Mouse (Mus musculus) CD4-positive, CD25-positive, alpha-beta regulatory T cell, adult 2 months (primary cell): ENCODE measurements around the gene Rhag.
A peak's percentile ranks its signal among the peaks of the same experiment; 100 is the strongest.

ENCODE experiments used
- DNase-seq: peaks from one replicate; pipeline ENCODE4 v3.0.0-alpha.2; 2012; ENCODE audit warnings: low read depth, low spot score

The Rhag gene

DNA sequence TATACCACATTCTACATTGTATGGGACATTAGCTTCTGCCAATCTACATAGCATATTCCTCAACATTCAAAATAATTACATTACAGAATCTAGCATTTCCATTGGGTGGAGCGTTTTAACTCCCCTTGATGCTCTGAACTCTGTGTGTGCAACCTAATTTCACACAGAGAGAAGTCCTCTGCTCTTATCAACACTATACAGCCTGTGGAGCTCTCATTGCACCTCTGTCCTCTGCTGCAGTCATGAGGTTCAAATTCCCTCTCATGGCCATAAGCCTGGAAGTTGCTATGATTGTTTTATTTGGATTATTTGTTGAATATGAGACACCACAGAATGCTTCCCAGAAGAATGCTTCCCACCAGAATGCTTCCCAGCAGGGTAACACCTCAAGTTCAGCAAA lies at the start of gene Rhag:
Rhag (plus strand) TSS at position 193 of the 400 bp plus-strand sequence.
- DNase-seq, result no peak

DNA sequence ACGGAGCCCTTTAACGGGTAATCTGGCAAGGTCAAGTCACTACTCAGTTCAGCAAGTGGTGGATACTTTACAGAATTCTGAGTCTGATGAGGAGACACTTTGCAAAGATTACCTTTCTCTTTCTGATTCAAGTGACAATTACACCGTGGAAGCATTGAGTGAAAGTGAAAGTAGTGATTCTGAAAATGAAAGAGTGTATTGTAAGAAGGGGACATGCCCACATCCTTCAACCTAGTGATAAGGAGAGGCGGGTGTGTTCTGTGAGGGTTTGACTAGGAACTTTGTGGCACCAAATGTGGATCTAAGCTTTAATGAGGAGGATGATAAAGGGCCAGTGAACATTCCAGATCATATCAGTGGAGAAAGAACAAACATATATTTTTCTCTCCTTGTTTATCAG lies 47.3 kb upstream of the Rhag start:
- DNase-seq, result no peak

DNA sequence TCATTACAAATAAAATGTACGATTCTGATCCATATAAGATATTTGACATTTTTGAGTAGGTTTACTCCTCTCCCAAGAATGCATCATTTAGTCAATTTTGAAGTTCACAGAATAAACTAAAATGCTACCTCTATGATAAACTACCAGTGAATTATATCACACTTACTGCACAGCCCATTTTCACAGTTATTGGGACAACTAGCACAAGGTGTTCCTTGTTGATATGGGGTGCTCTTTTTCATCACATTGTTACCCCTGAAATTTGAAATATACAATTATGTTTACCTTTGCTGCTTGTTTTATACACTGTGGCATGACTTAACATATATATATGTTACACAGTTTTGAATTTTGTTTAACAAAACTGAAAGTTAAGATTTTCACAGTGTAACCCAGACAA lies 43.8 kb upstream of the Rhag start:
- DNase-seq, result no peak

DNA sequence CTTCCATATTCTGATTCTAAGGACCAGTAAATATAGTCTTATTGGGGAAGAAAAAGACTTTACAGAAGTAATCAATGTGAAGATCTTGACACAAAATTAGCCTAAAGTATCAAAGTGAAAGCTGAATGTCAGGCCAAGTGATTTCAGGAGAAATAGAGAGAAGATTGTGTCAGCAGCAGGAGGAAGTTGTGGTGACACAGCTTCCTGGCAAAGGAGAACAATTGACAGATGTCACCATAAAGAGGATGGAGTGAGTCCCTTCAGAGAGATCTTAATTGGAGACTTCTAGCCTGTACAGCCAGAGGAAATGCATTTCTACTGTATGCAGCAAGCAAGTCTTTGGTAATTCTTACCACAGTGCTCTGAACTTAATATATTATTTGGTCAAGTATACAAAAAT lies 21.0 kb upstream of the Rhag start:
- no peak for DNase-seq

DNA sequence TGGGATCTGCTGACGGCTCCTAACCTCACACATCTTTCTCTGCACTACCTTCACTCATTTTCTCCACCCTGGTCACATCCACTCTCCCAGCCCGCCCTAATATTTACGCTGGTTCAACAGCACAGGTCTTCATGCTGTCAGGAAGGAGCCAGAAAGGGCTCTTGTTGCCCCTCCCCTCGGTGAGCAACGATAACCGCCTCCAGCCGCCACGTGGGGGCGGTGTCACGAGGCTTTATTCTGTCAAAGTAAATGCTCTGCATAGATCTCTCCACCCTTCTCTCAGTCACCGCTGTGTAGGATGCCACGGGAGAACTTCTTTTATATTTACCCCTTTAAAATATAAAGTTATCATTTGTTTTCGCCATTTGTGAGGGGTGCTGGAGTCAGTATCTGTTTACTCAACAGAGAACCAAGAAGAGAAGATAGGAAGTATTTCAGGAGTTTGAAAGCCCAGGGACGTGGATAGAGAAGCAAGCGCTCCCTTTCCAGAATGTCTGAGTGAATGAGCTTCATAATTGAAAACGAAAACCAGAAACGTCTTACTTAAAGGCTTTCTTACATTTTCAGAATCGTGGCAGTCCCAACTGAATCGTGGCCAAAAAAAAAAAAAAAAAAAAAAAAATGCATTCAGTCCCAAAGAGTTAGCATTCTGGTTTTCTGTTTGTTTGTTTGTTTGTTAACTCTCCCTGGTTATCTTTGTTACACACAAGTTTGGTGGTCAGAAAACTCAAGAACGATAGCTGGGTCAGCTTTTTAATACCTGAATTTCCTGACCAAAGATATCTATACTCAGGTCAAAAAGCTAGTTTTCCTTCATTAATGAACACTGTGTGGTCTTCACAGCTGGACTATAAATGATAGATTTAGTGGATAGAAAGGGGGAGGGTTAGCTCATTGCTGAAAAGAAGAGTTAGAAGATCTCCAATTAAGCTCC lies 16.7 kb upstream of the Rhag start:
- DNase-seq, result no peak

DNA sequence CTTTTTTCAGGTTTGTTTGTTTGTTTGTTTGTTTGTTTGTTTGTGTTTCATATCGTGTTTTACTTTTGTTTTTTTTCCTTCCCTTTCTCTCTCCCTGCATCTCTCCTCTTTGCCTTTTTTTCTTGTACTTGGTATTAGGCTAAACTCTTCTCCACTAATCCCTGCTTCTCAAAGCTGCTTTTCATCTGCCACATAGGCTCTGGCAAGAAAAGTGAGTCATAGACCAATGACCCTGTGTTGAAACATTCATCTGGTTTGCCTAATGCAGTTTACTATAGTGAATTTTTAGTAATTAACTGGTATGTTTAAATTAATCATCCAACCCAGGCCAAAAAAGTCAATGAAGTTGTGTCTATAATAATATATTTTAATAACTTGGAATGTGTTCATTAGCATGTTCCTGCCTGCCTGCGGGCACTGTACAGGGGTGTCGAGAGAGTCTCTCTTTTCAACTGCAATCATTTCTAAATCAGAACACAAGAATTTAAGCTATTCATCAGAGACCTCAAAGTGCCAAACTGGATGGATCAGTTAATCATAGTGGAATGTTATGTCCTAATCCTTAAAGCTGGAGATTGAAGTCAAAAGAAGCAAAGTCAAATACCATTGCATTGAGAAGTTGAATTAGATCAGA lies 8.1 kb upstream of the Rhag start:
- no peak for DNase-seq

DNA sequence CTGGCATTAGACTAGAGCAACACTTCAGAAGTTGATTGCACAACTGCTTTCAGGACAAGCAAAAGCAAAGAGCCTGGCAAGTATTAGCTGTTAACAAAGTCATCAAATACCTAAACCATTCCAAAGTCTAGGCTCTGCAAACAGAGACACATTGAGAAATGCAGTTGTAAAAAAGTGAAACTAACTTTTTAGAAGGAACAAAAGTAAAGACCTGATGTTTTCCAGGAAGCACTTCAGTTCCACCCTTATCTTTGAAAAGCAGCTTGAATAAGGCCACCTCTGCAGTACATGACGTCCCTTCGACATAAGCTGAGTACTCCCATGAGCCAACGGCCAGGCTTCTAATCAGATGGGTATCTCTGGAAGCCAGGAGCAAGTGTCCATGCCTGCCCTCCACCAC lies 4.4 kb upstream of the Rhag start:
- DNase-seq, result no peak

DNA sequence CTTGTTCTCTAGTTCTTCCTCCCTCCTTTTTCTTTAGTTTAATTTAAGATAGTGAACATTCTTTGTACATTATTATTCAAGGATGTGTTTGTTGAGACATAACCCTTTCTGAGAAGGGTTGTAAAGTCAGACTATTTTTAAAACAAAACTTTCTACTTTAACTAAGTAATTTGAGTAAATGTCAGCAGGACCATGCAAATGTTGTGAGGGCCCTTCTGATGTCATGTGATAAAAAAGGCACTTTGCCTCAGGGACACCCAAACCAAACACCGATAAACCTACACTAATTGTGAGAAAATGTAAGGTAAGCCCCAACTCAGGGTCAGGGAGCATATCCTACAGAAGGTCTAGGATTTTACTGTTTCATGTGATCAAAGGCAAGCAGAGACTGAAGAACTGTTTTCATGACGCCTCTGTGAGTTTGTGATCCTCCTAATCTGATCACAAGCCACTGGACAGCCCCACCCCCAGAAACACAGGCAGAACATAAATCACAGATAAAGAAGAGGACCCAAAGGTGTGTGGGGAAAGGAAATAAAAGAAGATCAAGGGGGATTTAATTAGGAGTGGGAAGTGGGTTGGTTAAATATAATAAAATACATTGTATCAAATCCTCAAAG lies 3.9 kb upstream of the Rhag start, which contains the start of gene Crisp2:
Crisp2 (minus strand) TSS at position 51 of the 620 bp plus-strand sequence.
- DNase-seq, result no peak

DNA sequence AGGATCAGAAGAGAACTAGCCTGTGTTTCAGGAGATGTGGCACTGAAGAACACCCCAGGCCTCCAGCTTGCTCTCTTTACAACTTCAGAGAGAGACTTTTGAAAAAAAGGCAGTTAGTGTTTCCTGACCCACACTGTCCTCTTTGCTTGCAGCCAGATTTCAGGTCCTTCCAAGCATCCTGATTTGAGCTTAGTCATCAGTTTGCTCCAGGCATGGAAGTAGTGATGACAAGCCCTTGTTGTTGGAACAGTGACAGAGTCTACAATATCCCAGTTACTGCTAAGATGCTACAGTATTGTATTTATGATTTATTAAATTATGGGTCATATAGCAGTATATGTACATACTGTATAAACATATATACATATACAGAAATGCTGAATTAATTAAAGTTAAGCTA lies 2.9 kb upstream of the Rhag start:
- no peak for DNase-seq

DNA sequence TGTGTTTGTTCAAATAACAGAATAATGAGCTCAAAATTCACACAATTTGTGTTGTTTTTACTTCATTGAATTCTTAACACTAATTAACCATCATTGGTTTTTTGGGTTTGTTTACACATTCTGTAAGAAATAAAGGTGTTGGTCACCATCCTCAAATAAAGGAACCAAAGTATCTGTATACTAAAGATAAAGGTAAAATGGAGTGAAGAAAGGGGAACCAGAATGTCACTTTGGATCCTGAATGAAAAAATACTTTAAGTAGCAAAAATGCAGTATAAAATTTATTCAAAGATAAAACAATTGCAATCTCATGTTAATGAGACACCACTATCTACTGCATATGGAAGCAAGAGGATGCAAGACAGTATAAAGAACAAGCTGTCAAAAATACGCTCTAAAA lies 634 bp downstream of the Rhag start:
- no peak for DNase-seq

DNA sequence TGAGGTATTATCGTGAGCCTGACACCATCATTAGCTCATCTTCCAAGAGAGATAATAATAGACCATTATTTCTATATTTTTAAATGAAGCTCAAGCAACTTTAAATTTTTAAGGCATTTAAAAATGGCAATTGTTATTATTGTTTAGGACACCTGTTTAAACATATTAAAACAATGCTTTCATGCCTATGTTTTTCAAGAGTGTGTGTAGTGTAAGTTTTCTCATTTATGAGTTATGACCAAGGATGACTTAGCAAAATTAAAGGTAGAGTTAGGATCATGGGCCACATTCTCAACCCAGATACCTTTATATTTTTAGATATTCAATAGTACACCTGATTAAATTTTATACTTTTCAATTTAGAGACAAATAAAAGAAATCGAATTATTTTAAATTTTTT lies 1.3 kb downstream of the Rhag start:
- DNase-seq, result no peak

DNA sequence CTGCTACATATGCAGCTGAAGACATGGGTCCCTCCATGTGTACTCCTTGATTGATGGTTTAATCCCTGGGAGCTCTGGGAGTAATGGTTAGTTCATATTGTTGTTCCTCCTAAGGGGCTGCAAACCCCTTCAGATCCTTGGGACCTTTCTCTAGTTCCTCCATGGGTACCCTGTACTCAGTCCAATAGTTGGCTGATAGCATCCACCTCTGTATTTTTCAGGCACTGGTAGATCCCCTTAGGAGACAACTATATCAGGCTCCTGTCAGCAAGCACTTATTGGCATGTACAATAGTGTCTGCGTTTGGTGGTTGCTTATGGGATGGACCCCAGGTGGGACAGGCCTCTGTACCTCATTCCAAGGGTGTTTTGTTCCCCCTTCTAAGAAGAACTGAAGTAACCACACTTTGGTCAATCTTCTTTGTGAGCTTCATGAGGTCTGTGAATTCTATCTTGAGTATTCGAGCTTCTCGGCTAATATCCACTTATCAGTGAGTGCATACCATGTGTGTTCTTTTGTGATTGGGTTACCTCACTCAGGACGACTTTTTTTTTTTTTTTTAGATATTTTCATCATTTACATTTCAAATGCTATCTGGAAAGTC lies 6.5 kb downstream of the Rhag start:
- DNase-seq, result no peak

DNA sequence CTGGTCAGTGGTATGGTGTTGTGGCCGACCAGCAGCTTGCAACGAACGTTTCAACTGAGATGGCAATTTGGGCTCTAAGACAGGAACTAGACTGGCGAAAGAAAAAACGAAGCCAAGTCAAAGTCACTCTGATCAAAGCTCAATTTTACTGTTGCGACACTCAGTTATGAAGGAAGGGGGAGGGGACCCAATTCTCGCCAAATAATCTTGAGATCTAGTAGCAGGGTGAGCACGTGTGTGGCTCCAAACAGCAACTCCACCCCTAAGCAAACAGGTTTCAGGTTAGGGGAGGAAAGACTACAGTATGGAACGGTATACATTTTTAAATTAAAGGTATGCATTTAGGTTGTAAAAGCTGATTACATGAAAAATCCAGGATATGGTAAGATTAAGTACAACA lies 10.6 kb downstream of the Rhag start:
- DNase-seq, result no peak

DNA sequence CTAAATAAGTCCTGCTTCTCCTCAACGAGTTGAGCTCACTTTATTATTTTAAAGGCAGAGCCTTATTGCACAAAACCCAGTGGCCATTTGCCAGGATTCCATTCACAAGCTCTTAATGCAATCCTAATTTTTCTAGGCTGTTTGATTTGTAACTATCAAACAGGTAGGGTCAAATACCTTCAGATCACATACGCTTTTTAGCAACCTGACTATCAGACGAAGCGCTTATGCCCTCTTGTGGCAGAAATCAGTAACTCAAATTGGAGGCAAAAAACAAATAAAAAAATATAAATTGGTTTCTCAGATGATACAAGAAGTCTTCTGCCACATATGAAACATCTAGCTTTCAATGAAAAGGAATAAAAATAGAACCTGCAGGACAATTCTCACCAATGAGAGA lies 12.9 kb downstream of the Rhag start:
- DNase-seq, result peak; percentile 1

DNA sequence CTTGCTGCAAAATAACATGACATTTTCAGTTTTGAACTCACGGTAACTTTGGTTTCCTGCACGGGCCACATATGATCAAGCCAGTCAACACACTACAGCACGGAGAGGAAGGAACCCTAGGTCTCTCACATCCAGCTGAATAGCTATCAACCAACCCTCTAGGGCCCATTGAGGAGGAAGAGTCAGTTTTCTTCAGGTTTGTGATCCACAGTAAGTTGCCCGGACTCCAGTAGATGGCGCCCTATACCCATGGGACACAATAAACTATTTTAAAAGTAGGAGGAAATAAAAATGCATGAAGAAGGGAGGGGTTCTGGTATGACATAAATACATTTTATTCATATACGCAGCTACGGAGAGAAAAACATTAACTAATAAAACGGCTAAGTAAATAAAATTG lies 13.6 kb downstream of the Rhag start:
- peak; percentile 31 for DNase-seq

DNA sequence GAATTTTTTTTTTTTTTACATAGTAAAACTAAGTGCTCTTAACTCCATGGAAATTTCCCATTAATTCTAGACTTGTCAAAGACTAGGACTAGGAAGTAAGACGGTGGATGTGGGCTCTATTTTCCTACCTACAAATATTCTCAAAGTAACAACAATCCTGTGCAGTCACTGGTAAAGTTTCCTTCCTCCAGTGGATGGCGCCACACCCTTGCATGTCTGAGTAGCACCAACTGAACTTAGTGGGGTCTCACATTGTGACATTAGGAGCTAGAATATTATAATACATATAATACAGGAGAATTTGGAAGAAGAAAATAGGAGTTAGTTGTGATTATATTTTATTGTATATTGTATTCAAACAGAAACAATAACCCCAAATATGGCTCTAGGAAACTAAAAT lies 20.9 kb downstream of the Rhag start:
- DNase-seq, result no peak

DNA sequence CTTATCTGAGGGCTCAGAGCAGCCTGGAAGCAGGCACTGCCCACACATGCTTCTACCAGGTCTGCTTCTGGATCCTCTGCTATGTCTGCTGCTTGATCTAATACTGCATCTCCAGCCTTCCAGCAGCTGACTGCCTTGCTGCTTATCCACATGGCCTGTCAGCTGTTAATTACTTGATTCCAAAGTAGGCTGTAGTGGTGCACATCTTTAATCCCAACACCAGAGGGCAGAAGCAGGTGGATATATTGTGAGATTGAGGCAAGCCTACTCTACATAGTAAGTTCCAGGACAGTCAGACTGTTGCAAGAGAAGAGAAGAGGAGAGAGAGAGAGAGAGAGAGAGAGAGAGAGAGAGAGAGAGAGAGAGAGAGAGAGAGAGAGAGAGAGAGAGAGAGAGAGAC lies 26.4 kb downstream of the Rhag start:
- no peak for DNase-seq

DNA sequence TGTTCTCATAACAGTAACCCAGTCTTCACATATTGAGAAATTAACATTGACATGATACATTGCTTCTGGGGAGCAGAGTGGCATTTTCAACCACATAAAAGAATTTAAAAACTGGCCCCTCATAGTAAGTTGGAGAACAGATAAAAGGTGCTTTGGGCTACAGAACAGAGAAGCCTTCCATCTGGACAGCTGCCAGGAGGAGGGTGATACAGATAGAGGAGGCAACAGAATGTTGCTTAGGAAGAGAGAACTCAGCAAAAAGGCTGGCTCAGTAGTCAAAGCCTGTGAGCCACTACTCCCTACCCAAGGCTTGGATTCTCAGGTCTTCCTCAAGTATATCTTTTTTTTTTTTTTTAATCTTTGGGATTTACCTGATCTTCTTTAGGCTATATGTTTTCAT lies 44.1 kb downstream of the Rhag start:
- DNase-seq, result no peak

DNA sequence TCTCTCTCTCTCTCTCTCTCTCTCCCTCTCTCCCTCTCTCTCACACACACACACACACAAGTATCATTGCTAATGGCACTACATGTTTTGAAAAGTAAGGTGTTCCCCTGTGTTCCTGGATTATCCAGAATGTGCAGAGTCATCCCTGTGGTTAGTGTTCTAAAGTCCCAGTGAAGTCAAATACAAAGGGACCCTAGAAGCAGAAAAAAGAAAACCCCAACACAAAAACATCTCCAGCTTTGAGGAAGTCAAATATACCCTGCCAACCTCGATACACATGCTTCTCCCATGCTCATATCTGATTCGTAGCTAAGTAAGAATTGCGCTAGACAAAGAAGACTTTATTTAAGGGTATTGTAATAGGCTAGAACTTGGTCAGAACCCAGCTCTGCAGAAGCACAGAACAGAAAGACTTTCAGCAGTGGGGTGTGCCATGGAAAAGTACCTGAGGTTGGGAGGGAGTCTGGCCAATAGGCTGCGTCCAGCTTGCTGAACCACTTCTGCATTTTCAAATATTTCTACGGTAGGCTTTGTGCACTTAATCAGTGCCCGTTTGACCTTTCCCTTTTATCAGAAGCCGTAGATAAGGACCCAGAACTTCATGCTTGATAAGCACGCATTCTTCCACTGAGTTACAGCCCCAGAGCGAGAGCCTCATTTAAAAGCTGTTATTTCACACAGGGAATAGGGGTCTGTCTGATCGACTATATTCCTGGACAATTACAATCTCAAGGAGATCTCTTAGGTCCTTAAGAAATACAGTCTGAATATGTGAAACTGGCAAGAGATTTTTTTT lies 58.2 kb downstream of the Rhag start:
- DNase-seq, result no peak

DNA sequence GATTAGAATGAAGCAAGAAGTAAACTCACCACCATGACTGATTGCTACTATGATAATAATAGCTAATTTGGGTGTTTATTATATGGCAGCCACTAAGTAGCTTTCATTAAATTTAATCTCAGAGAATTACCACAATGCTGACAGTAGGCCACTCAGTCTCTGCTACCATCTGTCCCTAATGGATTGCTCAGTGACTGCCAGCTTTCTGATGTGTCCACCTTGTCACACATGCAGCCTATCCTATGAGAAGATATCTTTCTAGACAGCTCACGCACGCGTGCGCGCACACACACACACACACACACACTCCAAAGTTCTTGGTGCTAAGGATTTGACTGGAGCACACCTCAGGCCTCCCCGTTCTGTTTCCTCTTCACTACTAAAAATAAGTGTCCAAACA lies 61.7 kb downstream of the Rhag start:
- no peak for DNase-seq

DNA sequence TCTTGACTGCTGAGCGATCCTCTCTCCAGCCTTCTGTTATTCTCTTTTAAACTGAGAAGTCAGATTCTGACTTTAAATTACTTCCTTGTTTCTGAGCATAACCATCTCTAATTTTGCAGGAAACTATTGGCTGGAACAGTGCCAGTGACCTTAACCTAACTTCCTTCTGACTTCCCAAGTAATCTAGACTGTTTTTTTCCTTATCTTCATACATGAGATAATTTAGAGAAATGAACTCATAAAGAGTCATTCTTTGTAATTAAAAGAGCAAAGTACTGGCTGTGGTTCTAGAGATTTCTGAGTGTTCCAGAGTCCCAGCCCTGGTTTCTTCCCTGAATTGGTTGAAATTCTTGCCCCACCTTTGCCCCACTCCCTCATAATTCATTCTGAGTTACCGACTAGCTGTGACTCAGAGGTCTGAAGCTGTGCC lies 62.7 kb downstream of the Rhag start:
- DNase-seq, result no peak
